Mouse (Mus musculus): ENCODE data around the gene Myo1e. TPM values are rescaled to one million over a fixed set of nuclear protein-coding genes. Genes with fewer than 3 reads are reported as not detected.
A peak's percentile ranks its signal among the peaks of the same experiment; 100 is the strongest.

The Myo1e gene
- polyA plus RNA-seq, 1 experiment: 86.6 TPM

DNA sequence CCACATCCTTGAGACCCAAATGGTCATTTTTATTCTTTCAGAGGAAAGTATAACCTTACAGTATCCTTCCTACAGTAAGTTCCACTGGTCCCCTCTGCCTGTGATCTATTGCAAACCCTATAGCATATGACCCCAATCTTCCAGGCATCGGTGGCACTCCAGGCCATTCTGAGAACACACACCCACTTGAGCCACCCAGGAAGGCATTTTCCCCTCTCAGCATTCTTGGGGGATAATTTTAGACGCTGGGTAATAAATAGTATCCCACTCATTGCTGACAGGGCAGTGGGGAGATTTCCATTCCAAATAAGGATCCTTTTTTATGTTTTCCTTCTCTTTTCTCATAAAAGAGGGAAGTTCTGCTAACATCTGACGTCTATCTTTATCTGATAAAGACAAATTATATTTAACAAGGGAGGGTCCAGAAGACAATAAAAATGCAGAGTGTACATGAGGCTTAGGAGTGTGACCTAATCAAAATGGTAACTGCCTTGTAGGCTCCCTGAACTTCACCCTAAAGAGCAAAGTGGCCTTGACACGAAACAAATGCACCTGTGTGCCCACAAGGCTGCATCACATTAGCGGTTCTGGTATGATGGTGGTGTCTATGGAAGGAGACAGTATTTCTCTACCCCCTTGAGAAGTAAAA is 121.2 kb downstream of the Myo1e start:
- no peak for TF ChIP-seq CTCF (IDR thresholded peaks at IDR 0.05; ENCODE audit: low read depth, low read length)
- no peak for TF ChIP-seq POLR2A (IDR thresholded peaks at IDR 0.05; ENCODE audit: borderline replicate concordance, low read depth, low read length)
- Histone ChIP-seq H3K4me3 (ENCODE audit: insufficient read depth, low read length) (no peak overlapping the region), H3K27ac (ENCODE audit: insufficient read depth, low read depth, low read length) (peak overlapping the region; percentile 98), H3K4me1 (ENCODE audit: control insufficient read depth, insufficient read depth, low read length) (peaks cover 58% of the 10 kb centered on the region)

DNA sequence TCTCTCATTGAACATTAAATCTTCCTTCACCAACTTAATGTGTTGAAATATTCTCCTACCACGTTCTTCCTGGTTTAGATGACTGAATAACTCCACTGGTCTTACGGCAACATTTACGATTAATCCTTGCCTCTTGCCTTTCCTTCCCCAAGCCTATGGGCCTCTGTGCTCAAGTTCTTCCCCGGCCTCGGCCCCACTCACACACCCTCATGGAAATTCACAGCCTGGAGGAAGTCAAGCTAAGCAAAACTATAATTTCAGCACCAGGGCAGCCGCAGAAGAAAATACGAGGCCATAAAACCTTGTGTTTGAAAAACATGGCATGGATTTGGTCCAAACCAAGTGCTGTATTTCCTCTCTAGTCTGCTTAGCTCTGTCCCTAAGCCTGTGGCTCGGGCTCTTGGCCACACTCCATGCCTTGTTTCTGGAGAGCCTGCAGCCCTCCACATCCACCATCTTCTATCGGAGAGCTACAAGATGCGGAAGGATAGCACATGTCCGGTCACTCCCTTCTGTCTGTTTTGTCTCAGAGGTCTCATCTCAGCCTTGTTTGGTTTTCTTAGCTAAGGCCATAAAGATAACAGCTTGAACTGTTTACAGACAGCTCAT is 124.7 kb downstream of the Myo1e start:
- Histone ChIP-seq H3K4me1 (ENCODE audit: control insufficient read depth, insufficient read depth, low read length) (peaks cover 42% of the 10 kb centered on the region), H3K27ac (ENCODE audit: insufficient read depth, low read depth, low read length) (no peak overlapping the region), H3K4me3 (ENCODE audit: insufficient read depth, low read length) (no peak overlapping the region)
- no peak for TF ChIP-seq CTCF (IDR thresholded peaks at IDR 0.05; ENCODE audit: low read depth, low read length)
- no peak for TF ChIP-seq POLR2A (IDR thresholded peaks at IDR 0.05; ENCODE audit: borderline replicate concordance, low read depth, low read length)

DNA sequence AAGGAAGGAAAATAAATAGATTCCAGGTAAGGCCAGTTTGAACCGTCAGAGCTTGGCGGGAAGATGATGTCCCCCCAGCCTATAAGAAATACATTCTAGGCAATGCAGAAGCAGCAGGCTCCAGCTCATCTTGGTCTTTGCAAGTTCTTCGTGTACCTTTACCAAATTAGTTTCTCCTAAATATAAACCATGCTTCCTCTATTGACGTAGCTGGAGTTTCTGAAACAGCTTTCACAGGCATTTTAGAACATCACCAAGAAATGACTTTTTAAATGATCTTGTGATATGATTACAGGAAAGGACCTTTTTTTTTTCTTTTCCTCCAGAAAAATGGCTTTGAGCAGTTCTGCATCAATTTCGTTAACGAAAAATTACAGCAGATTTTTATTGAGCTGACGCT is 131.2 kb downstream of the Myo1e start:
- Histone ChIP-seq H3K27ac (ENCODE audit: insufficient read depth, low read depth, low read length) (no peak overlapping the region), H3K4me3 (ENCODE audit: insufficient read depth, low read length) (no peak overlapping the region), H3K4me1 (ENCODE audit: control insufficient read depth, insufficient read depth, low read length) (0 out of 2 replicates have a peak, but pooled peaks cover 4% of the 10 kb centered on the region)
- TF ChIP-seq POLR2A (IDR thresholded peaks at IDR 0.05; ENCODE audit: borderline replicate concordance, low read depth, low read length) (no peak), CTCF (IDR thresholded peaks at IDR 0.05; ENCODE audit: low read depth, low read length) (no peak)

DNA sequence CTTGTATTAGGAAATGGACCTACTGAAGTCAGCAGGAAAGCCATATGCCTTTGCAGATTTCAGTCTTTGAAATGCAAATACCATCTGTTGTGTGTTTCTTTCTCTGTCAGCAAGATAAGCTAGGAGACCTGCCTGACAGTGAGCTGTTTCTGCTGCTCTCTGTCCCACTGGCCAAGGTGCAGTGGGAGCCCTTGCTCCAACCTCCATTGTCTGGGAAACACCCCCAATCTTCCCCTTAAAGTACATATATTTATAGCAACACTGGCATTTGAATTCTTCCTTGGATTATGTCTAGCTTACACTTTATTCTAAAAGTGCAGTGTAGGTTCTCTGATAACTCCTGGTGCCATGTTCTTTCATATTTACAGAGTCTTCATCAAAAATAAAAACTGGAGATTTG is 131.7 kb downstream of the Myo1e start:
- Histone ChIP-seq H3K4me3 (ENCODE audit: insufficient read depth, low read length) (no peak overlapping the region), H3K27ac (ENCODE audit: insufficient read depth, low read depth, low read length) (no peak overlapping the region), H3K4me1 (ENCODE audit: control insufficient read depth, insufficient read depth, low read length) (0 out of 2 replicates have a peak, but pooled peaks cover 4% of the 10 kb centered on the region)
- TF ChIP-seq CTCF (IDR thresholded peaks at IDR 0.05; ENCODE audit: low read depth, low read length) (no peak), POLR2A (IDR thresholded peaks at IDR 0.05; ENCODE audit: borderline replicate concordance, low read depth, low read length) (no peak)

DNA sequence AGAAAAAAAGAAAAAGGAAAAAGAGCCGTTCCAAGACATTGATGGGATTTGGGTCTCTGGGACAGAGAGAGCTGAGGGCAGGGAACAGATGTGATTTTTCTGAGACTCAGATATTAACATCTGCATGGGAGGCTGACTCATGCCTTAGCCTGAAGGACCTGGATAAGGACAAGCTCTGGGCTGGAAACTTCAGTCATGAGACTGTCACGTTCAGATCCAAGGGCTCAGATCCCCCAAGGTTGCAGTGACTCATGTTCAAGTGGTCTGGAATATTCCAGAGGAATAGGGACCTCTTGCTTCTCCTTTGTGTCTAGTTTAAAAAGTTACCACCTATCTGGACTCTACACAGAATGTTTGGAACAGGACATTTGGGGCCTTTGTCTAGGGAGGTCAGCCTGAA is 142.1 kb downstream of the Myo1e start:
- H3K4me3 ChIP-seq (ENCODE audit: insufficient read depth, low read length): no peak overlapping the region
- no peak overlapping the region for H3K27ac ChIP-seq (ENCODE audit: insufficient read depth, low read depth, low read length)
- TF ChIP-seq POLR2A (IDR thresholded peaks at IDR 0.05; ENCODE audit: borderline replicate concordance, low read depth, low read length) (no peak), CTCF (IDR thresholded peaks at IDR 0.05; ENCODE audit: low read depth, low read length) (no peak)

DNA sequence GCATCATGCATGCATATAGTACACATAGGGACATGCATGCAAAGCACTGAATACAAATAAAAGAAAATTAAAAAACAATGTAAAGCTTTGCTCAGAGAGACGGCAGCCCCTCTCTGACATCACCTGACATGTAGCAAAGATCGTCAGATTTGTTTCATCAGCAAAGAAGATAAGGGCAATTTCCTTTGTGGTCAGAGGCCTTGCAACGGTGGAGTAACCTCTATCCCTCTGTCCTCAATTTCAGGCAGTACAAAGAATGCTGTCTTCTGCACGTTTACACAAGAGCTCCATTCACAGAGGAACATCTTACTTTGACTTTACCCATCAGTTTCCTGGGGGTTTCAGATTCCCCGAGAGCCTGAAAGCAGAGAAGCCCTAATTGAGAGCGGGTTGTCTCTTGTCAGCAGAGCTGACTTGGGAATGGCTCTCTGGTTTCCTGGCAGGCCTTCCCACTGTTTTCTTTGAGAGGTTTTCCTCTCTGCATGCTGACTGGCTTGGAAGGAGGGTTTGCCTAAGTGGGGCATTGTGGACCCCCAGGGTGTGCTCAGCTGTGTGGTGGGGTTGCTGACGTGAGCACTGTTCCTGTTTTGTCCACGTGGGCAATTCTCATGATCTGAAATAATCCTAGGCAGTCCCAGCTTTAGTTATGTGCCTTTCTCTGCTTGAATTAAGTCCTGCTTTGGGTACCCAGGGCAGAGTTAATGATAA is 144.6 kb downstream of the Myo1e start:
- Histone ChIP-seq H3K27ac (ENCODE audit: insufficient read depth, low read depth, low read length) (no peak overlapping the region), H3K4me1 (ENCODE audit: control insufficient read depth, insufficient read depth, low read length) (peaks cover 5% of the 10 kb centered on the region; the same call in 1 of the 2 replicates), H3K4me3 (ENCODE audit: insufficient read depth, low read length) (no peak overlapping the region)
- TF ChIP-seq POLR2A (IDR thresholded peaks at IDR 0.05; ENCODE audit: borderline replicate concordance, low read depth, low read length) (no peak), CTCF (IDR thresholded peaks at IDR 0.05; ENCODE audit: low read depth, low read length) (no peak)

More for the DNA sequence above, 142.1 kb downstream of the Myo1e start:
- H3K4me1 ChIP-seq (ENCODE audit: control insufficient read depth, insufficient read depth, low read length): peaks cover 5% of the 10 kb centered on the region; the same call in 1 of the 2 replicates

DNA sequence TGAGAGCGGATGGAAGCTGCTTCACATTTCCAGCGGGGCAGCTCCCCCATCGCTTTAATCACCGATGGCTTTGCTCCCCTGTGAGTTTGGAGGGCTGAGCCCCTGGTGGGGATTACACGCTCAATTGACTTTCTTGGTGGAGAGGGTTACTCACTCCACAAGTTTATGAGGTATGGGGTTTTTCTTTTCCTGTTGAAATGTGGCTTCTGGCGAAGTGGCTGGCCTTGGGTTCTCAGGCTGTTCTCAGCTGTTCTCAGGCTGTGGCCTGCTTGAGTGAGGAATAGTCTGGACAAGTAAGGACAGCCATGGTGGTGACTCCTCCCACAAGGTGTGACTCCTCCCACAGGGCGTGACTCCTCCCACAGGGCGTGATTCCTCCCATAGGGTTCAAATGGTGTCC is 149.1 kb downstream of the Myo1e start:
- no peak for TF ChIP-seq CTCF (IDR thresholded peaks at IDR 0.05; ENCODE audit: low read depth, low read length)
- no peak for TF ChIP-seq POLR2A (IDR thresholded peaks at IDR 0.05; ENCODE audit: borderline replicate concordance, low read depth, low read length)
- Histone ChIP-seq H3K4me1 (ENCODE audit: control insufficient read depth, insufficient read depth, low read length) (peaks cover 5% of the 10 kb centered on the region), H3K27ac (ENCODE audit: insufficient read depth, low read depth, low read length) (no peak overlapping the region), H3K4me3 (ENCODE audit: insufficient read depth, low read length) (no peak overlapping the region)

DNA sequence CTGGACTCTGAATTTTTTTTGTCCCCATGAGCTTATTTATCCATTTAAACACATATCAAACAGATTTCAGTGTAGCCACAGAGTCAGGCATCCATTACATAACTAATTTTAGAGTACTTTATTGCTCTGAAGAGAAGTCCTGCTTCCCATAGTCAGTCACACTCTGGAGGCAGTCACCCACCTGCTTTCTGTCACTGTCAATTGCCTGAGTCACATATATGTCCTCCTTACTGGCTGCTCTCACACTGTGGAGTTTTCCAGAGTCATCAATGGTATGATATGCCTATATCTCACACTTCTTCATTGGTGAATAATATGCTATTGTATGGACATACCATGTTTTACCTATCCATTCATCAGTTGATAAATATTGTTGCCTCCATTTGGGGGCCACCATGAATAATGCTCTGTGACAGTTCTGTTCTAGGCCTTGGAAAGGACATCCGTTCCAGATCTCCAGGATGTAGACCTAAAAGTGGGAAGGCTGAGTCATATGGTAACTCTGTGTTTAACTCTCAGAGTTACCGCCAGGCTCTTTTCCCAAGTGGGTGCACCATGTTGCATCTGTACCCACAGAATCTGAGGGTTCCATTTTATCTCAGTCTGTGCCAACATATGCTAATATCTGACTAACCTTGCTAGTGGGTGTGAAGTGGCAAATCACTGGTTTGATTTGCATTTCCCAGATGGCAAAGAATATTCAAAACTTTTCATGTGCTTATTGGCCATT is 152.4 kb downstream of the Myo1e start:
- Histone ChIP-seq H3K4me3 (ENCODE audit: insufficient read depth, low read length) (no peak overlapping the region), H3K27ac (ENCODE audit: insufficient read depth, low read depth, low read length) (no peak overlapping the region), H3K4me1 (ENCODE audit: control insufficient read depth, insufficient read depth, low read length) (peaks cover 8% of the 10 kb centered on the region)
- no peak for TF ChIP-seq POLR2A (IDR thresholded peaks at IDR 0.05; ENCODE audit: borderline replicate concordance, low read depth, low read length)
- TF ChIP-seq CTCF (IDR thresholded peaks at IDR 0.05; ENCODE audit: low read depth, low read length): no peak

DNA sequence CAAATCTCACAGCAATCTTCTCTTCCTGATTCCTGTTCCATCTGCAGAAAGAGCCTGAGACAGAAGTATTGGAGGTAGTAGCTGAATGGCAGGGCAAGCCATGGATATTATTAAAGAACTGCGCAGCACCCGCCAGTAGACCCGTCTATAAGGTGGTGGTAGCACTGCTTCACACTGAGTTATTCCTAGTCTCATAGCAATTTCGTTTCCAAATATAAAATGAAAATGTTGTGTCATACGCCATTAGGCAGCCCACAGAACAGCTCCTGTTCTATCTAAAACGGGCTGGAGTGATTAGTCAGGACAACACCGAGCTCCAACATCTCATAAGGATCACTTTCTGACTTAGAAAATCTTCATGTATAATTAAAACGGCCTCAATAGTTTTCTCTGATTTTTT is 157.6 kb downstream of the Myo1e start:
- H3K4me3 ChIP-seq (ENCODE audit: insufficient read depth, low read length): no peak overlapping the region
- H3K27ac ChIP-seq (ENCODE audit: insufficient read depth, low read depth, low read length): no peak overlapping the region
- H3K4me1 ChIP-seq (ENCODE audit: control insufficient read depth, insufficient read depth, low read length): peaks cover 27% of the 10 kb centered on the region
- TF ChIP-seq POLR2A (IDR thresholded peaks at IDR 0.05; ENCODE audit: borderline replicate concordance, low read depth, low read length): no peak
- TF ChIP-seq CTCF (IDR thresholded peaks at IDR 0.05; ENCODE audit: low read depth, low read length): no peak

Data from bone marrow macrophage, adult 2 months (primary cell).